Mouse (Mus musculus) myocyte (in vitro differentiated cells): Measurements from ENCODE around the gene Dusp15. TPM values are rescaled to one million over a fixed set of nuclear protein-coding genes. Genes with fewer than 3 reads are reported as not detected.

ENCODE experiments used
- H3K27me3 ChIP-seq: one replicate; pipeline ENCODE4 v1.6.1; 2011; ENCODE audit not compliant: control insufficient read depth, insufficient read depth, insufficient read length
- H3K36me3 ChIP-seq: one replicate; pipeline ENCODE4 v1.6.1; 2011; ENCODE audit not compliant: control insufficient read depth, insufficient read depth
- H3K4me2 ChIP-seq: one replicate; pipeline ENCODE4 v1.6.1; 2011; ENCODE audit warnings: low read depth, control low read depth
- H3K4me3 ChIP-seq: one replicate; pipeline ENCODE4 v1.5.1; 2011; ENCODE audit warnings: mild to moderate bottlenecking, control low read depth, moderate library complexity
- H3K79me2 ChIP-seq: one replicate; pipeline ENCODE4 v1.6.1; 2011; ENCODE audit not compliant: control insufficient read depth, insufficient read depth
- H3ac ChIP-seq: one replicate; pipeline ENCODE4 v1.6.1; 2011; ENCODE audit not compliant: control insufficient read depth, insufficient read length
- CEBPB ChIP-seq: IDR thresholded peaks from 2 replicates; pipeline ENCODE4 v1.6.1; 2011; ENCODE audit warnings: mild to moderate bottlenecking, moderate library complexity; ENCODE audit not compliant: poor library complexity, insufficient read depth, severe bottlenecking
- E2F4 ChIP-seq: IDR thresholded peaks from one replicate; pipeline ENCODE4 v1.6.1; 2011; ENCODE audit warnings: mild to moderate bottlenecking, control low read depth, moderate library complexity; ENCODE audit not compliant: insufficient read depth
- MAX ChIP-seq: IDR thresholded peaks from one replicate; pipeline ENCODE4 v1.6.1; 2011; ENCODE audit warnings: low read depth, mild to moderate bottlenecking, control low read depth
- MYOD1 ChIP-seq, 3 experiments: IDR thresholded peaks; one replicate each; pipeline ENCODE4 v1.6.1; 2011; ENCODE audit warnings: control low read depth in 2 of 3, low read depth in 2 of 3, mild to moderate bottlenecking in 2 of 3, moderate library complexity in 1 of 3; ENCODE audit not compliant: insufficient read length in 2 of 3, control insufficient read depth in 1 of 3
- MYOG ChIP-seq, 3 experiments: IDR thresholded peaks; one replicate each; pipeline ENCODE4 v1.6.1; 2011; ENCODE audit warnings: control low read depth in 2 of 3, low read depth in 2 of 3, mild to moderate bottlenecking in 2 of 3; ENCODE audit not compliant: insufficient read length in 2 of 3, control insufficient read depth in 1 of 3, insufficient read depth in 1 of 3
- POLR2A ChIP-seq: IDR thresholded peaks from one replicate; pipeline ENCODE4 v1.6.1; 2011; ENCODE audit warnings: low read depth, mild to moderate bottlenecking, control low read depth, moderate library complexity; ENCODE audit not compliant: insufficient read length
- POLR2AphosphoS2 ChIP-seq: IDR thresholded peaks from one replicate; pipeline ENCODE4 v1.6.1; 2011; ENCODE audit warnings: low read depth, control low read depth; ENCODE audit not compliant: insufficient read length
- REST ChIP-seq: IDR thresholded peaks from one replicate; pipeline ENCODE4 v1.6.1; 2011; ENCODE audit warnings: mild to moderate bottlenecking, control low read depth, moderate library complexity; ENCODE audit not compliant: insufficient read depth, insufficient read length
- SRF ChIP-seq: IDR thresholded peaks from one replicate; pipeline ENCODE4 v1.6.1; 2011; ENCODE audit warnings: low read depth; ENCODE audit not compliant: control insufficient read depth, insufficient read length
- TCF12 ChIP-seq: IDR thresholded peaks from one replicate; pipeline ENCODE4 v1.6.1; 2011; ENCODE audit warnings: mild to moderate bottlenecking, control low read depth; ENCODE audit not compliant: poor library complexity, insufficient read depth, severe bottlenecking
- TCF3 ChIP-seq: IDR thresholded peaks from one replicate; pipeline ENCODE4 v1.6.1; 2011; ENCODE audit warnings: low read depth, control low read depth; ENCODE audit not compliant: insufficient read length
- USF1 ChIP-seq: IDR thresholded peaks from one replicate; pipeline ENCODE4 v1.6.1; 2011; ENCODE audit warnings: low read depth, mild to moderate bottlenecking, control low read depth, moderate library complexity
- polyA plus RNA-seq: library from polyadenylated mRNA; unstranded; fragments of >200 nt; fragmentation: generic; extraction: Trizol; gene quantifications from one replicate; pipeline ENCODE4 v1.2.1, GENCODE M21; 2012; ENCODE audit warnings: missing spikeins

The Dusp15 gene
- polyA plus RNA-seq, 1 experiment: 0.02 TPM

- peaks cover 60% of the 10 kb centered on the region for H3K27me3 ChIP-seq
- H3K4me3 ChIP-seq: no peak overlapping the region
- TF ChIP-seq TCF3 (no peak), POLR2A (no peak), MYOD1 (IDR thresholded peaks at IDR 0.05; ENCODE audit: control insufficient read depth in 1 of 3, insufficient read length in 2 of 3, low read depth in 2 of 3) (no peak), POLR2AphosphoS2 (no peak), SRF (no peak), TCF12 (no peak)
- no peak overlapping the region for H3K4me2 ChIP-seq
- no peaks in the 10 kb centered on the region for H3K79me2 ChIP-seq
- no peak overlapping the region for H3ac ChIP-seq
- H3K36me3 ChIP-seq: no peaks in the 10 kb centered on the region
Measured at GRCm38 (mm10) chr2:152944013-152944412, 7.5 kb downstream of the Dusp15 start.

DNA sequence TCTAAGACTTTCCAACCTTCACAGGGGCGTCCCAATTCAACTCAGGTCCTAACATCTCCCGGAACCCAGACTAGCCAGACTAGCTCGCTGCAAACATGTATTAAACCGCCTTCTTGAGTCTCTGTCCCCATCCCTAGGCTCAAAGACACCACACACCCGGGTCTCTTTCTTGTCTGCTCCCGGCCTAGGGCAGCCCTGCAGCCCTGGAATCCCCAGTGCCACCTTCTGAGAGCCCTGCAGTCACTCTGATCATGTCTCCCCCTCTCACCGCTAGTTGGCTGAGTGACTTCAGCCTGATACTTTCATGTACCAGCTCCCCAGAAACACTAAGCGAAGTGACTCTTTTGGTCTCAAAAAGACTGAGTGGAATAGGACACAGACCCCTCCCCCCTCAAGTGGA is 7.9 kb downstream of the Dusp15 start:
- Histone ChIP-seq H3K27me3 (peaks cover 55% of the 10 kb centered on the region), H3ac (no peak overlapping the region), H3K36me3 (no peaks in the 10 kb centered on the region), H3K79me2 (no peaks in the 10 kb centered on the region), H3K4me3 (no peak overlapping the region), H3K4me2 (no peak overlapping the region)
- no peak for TF ChIP-seq SRF
- TF ChIP-seq USF1: no peak
- TF ChIP-seq MYOG (IDR thresholded peaks at IDR 0.05; ENCODE audit: control insufficient read depth in 1 of 3, insufficient read depth in 1 of 3, insufficient read length in 2 of 3, low read depth in 2 of 3): no peak

GRCm38 (mm10) chr2:152942898-152943515 is 8.5 kb downstream of the Dusp15 start:
- H3ac ChIP-seq: no peak overlapping the region
- H3K79me2 ChIP-seq: no peaks in the 10 kb centered on the region
- peaks cover 53% of the 10 kb centered on the region for H3K27me3 ChIP-seq

GRCm38 (mm10) chr2:152941776-152942175 is 9.7 kb downstream of the Dusp15 start:
- Histone ChIP-seq H3K4me2 (no peak overlapping the region), H3ac (no peak overlapping the region), H3K36me3 (no peaks in the 10 kb centered on the region), H3K79me2 (no peaks in the 10 kb centered on the region), H3K27me3 (peaks cover 49% of the 10 kb centered on the region), H3K4me3 (no peak overlapping the region)
- TF ChIP-seq USF1 (no peak), TCF3 (no peak), CEBPB (no peak), REST (no peak), POLR2AphosphoS2 (no peak), POLR2A (no peak), TCF12 (no peak)

More at GRCm38 (mm10) chr2:152942898-152943515, 8.5 kb downstream of the Dusp15 start:
- TF ChIP-seq SRF (no peak), E2F4 (no peak), POLR2AphosphoS2 (no peak), TCF12 (no peak), MYOG (IDR thresholded peaks at IDR 0.05; ENCODE audit: control insufficient read depth in 1 of 3, insufficient read depth in 1 of 3, insufficient read length in 2 of 3, low read depth in 2 of 3) (no peak), MAX (no peak), CEBPB (no peak), REST (no peak), USF1 (no peak)
- H3K4me3 ChIP-seq: no peak overlapping the region
- H3K36me3 ChIP-seq: no peaks in the 10 kb centered on the region
- H3K4me2 ChIP-seq: peak overlapping the region; percentile 50

DNA sequence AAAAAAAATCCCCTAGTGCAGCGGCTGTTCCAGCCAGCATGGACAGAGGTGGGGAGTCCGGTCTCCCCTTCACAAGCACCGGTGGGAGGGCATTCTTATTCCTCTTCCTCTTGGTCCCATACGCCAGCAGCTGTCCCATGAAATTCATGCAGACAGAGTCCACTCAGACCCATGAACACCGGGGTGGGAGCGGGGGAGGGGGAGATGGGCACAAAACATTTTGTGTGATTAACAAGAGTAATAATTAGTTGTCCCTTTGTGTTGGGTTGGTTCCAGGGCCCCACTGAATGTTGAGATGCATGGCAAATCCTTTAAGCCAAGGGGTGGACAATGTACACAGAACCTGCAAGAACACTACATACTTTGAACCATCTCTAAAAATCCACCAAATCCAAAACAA is 10.4 kb downstream of the Dusp15 start:
- H3K4me2 ChIP-seq: no peak overlapping the region
- H3ac ChIP-seq: no peak overlapping the region
- peaks cover 42% of the 10 kb centered on the region for H3K27me3 ChIP-seq
- no peak overlapping the region for H3K4me3 ChIP-seq
- TF ChIP-seq MYOG (IDR thresholded peaks at IDR 0.05; ENCODE audit: control insufficient read depth in 1 of 3, insufficient read depth in 1 of 3, insufficient read length in 2 of 3, low read depth in 2 of 3) (no peak), E2F4 (no peak), REST (no peak), POLR2A (no peak), SRF (no peak), MAX (no peak), POLR2AphosphoS2 (no peak), USF1 (no peak), CEBPB (no peak)
- no peaks in the 10 kb centered on the region for H3K36me3 ChIP-seq
- H3K79me2 ChIP-seq: no peaks in the 10 kb centered on the region
